Mouse (Mus musculus) spleen, adult 2 months (tissue): ENCODE results near the gene Ddx17.

Experiments used
- CTCF ChIP-seq: fragments of 200-500 bp; IDR thresholded peaks from 2 replicates; pipeline ENCODE4 v1.5.1; 2011; ENCODE audit warnings: mild to moderate bottlenecking, inconsistent platforms; ENCODE audit not compliant: insufficient read depth, insufficient read length, insufficient replicate concordance; ENCODE audit errors: extremely low read depth
- POLR2A ChIP-seq: fragments of 200-500 bp; IDR thresholded peaks from 2 replicates; pipeline ENCODE4 v1.6.1; 2011; ENCODE audit warnings: low read depth, low read length, inconsistent platforms

- no peak for TF ChIP-seq CTCF
- TF ChIP-seq POLR2A: no peak
Measured at GRCm38 (mm10) chr15:79509998-79510397, 36.5 kb downstream of the Ddx17 start.
